Mouse (Mus musculus) heart, postnatal 0 days (tissue): ENCODE measurements around the gene Efna5.

Experiments used
- CTCF ChIP-seq: IDR thresholded peaks from 2 replicates; pipeline ENCODE4 v1.5.1; 2016; ENCODE audit warnings: antibody characterized with exemption, control low read depth, low read depth
- EP300 ChIP-seq: IDR thresholded peaks from 2 replicates; pipeline ENCODE4 v1.6.1; 2016; ENCODE audit warnings: antibody characterized with exemption, low read depth

- TF ChIP-seq CTCF = no peak
- TF ChIP-seq EP300 = no peak
Observed at GRCm38 (mm10) chr17:62675811-62676255, 205.3 kb downstream of the Efna5 start.
